Mouse (Mus musculus) gastrocnemius, adult 18-20 months (tissue): ENCODE data around the gene D10Wsu102e. TPM values are rescaled to one million over a fixed set of nuclear protein-coding genes. Genes with fewer than 3 reads are reported as not detected.
A peak's percentile ranks its signal among the peaks of the same experiment; 100 is the strongest.

Experiments used
- DNase-seq: peaks from one replicate; pipeline ENCODE4 v3.0.0; 2021; ENCODE audit warnings: low spot score
- long read RNA-seq, 2 experiments: library from polyadenylated mRNA; stranded (forward); transcript quantifications; one replicate each; pipeline ENCODE4 v2.0.0; 2021
- total RNA-seq, 2 experiments: library from RNA; stranded (reverse); gene quantifications; 2 replicates each; pipeline ENCODE4 v1.2.3; 2021

D10Wsu102e gene
- under 1 TPM; 0.45 to 0.53 TPM for total RNA-seq
- long read RNA-seq, experiment 1, full-length matches to known transcripts: 4 of 4 reads
- long read RNA-seq, experiment 1, partial matches to known transcripts: 0 of 4 reads
- long read RNA-seq, experiment 1, other reads (novel, unspliced or antisense): 0 of 4 reads
- long read RNA-seq, experiment 2, full-length matches to known transcripts: 2 of 4 reads
- long read RNA-seq, experiment 2, partial matches to known transcripts: 0 of 4 reads
- long read RNA-seq, experiment 2, other reads (novel, unspliced or antisense): 2 of 4 reads

DNA sequence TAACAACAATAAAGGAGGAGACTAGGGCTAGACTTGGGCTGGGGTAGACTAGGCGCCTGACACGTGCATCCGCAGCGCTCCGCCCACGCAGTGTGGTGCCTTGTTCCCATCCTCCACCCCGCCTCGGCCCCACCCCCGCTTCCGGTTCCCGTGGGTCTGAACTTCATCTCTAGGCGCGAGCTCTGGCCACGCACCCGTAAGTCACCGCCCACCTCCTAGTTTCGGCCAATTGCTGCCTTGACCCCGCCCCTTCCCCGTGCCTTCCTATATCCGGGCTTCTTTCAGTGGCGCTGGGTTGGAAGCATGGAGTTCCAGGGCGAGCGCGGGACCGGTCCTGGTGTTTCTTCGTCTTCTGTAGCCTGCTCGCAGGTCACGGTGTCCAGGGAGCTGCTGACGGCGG, at the start of gene D10Wsu102e:
TSS of gene D10Wsu102e (plus strand) at position 266 of the 400 bp plus-strand sequence.
- DNase-seq: peak; percentile 97

- DNase-seq: no peak
These were observed 49.7 kb upstream of the D10Wsu102e start for GRCm38 (mm10) chr10:83310356-83310755.

DNA sequence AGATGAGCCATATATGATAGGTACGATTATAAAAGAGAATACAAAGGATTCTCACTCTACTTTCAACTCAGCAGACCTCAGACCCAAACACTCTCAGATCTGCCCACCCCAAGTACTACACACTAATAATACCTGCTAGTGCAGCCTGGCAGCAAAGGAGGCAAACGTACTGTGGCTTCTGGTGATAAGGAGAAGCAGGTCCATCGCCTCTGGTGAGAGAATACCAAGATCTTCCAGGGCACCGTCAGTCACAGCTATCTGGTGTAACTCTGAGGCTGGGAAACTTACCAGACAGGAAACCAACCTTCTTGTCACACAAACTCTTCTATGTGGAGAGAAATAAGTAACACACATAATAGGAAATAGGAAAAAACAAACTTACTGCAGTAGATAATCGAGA, 47.0 kb upstream of the D10Wsu102e start:
- DNase-seq: no peak

DNA sequence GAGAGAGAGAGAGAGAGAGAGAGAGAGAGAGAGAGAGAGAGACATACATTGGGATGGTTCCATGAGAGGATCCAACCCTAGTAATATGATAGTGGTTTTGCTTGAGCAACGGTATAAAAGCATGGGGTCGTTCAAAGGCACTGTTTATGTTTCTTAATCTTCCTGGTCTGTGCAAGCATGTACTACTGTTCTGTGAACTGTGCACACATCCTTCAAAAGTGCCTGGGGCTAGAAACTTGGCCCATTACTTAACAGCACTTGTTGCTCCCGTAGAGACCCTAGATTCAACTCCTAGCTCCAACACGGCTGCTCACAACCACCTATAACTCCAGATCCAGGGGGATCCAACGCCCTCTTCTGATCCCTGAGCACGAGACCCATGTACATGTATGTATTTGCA, 39.6 kb upstream of the D10Wsu102e start:
- DNase-seq: no peak

- peak; percentile 8 for DNase-seq
These were observed 39.2 kb upstream of the D10Wsu102e start for GRCm38 (mm10) chr10:83320870-83321269.

- no peak for DNase-seq
These were observed 38.5 kb upstream of the D10Wsu102e start for GRCm38 (mm10) chr10:83321528-83321927.

GRCm38 (mm10) chr10:83322551-83323100, 37.4 kb upstream of the D10Wsu102e start:
- DNase-seq: no peak

- DNase-seq: no peak
These were observed 35.1 kb upstream of the D10Wsu102e start for GRCm38 (mm10) chr10:83324871-83325270.

- no peak for DNase-seq
These were observed 34.1 kb upstream of the D10Wsu102e start for GRCm38 (mm10) chr10:83325903-83326302.

GRCm38 (mm10) chr10:83326648-83327285, 33.3 kb upstream of the D10Wsu102e start:
- DNase-seq: no peak

GRCm38 (mm10) chr10:83328791-83329190, 31.2 kb upstream of the D10Wsu102e start:
- DNase-seq: no peak

- DNase-seq: no peak
These were observed 29.7 kb upstream of the D10Wsu102e start for GRCm38 (mm10) chr10:83330336-83330735.

GRCm38 (mm10) chr10:83331811-83332210, 28.2 kb upstream of the D10Wsu102e start:
- no peak for DNase-seq

DNA sequence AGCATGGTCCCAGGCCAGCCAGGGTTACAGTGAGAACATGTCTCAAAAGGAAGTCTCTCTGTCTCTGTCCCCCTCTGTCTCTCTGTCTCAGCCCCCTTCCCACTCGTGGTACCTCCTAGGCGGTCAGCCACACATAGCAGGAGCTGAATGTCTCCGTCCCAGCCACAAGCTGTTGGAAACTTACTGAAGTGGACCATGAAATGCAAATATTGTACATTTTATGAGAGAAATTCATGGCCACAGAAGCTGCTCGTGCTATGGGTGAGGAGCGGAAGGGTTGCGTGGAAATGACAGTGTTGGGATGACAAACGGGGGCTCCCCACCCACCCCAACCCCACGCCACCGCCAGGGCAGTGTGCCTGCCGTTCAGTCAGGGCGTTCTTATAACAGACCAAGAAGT, 27.4 kb upstream of the D10Wsu102e start:
- DNase-seq: no peak

DNA sequence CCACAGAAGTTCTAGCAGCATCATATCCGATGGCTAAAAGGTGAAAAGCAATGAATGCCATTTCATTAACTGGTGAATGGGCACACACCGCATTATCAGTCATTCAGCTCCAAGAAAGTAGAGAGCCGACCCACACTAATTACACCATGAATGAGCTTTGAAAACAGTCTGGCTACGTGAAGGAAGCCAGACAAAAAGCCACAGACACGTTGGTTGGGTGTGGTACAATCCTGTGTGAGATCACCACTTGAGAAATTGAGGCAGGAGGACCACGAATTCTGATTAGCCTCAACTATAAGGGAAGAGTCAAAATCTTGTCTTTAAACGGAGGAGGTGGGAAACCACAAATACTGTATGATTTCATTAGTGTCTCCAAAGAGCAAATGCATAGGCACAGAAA, 23.7 kb upstream of the D10Wsu102e start:
- no peak for DNase-seq

- DNase-seq: peak; percentile 39
These were observed 22.7 kb upstream of the D10Wsu102e start, which contains the start of gene Slc41a2 for GRCm38 (mm10) chr10:83337159-83337951. Slc41a2 (minus strand) TSS chr10:83337882.

GRCm38 (mm10) chr10:83337971-83338598, 21.9 kb upstream of the D10Wsu102e start:
- DNase-seq: no peak

- no peak for DNase-seq
These were observed 18.8 kb upstream of the D10Wsu102e start for GRCm38 (mm10) chr10:83341226-83341625.

- DNase-seq: no peak
These were observed 16.9 kb upstream of the D10Wsu102e start for GRCm38 (mm10) chr10:83343171-83343570.

GRCm38 (mm10) chr10:83343828-83344685, 16.0 kb upstream of the D10Wsu102e start:
- DNase-seq: peak; percentile 11
